Mouse (Mus musculus) left cerebral cortex, adult 6 months (tissue): ENCODE measurements around the gene Arl16. TPM values are rescaled to one million over a fixed set of nuclear protein-coding genes. Genes with fewer than 3 reads are reported as not detected.

Experiments used
- long read RNA-seq, 2 experiments: library from polyadenylated mRNA; unstranded; transcript quantifications; one replicate each; pipeline ENCODE4 v2.0.0; 2019 to 2020
- polyA plus RNA-seq: library from polyadenylated mRNA; unstranded; fragments of <200 nt; fragmentation: Nextera tagmentation; gene quantifications from 2 replicates; pipeline ENCODE4 v1.2.3, GENCODE M21; 2021

Gene Arl16
- polyA plus RNA-seq = 72.4 and 90.6 TPM in 2 replicates
- long read RNA-seq, experiment 1, transcript Arl16-204 (4 exons, 607 nt) = minor isoform, 16 of 102 reads
- long read RNA-seq, experiment 1, transcript Arl16-211 (3 exons, 760 nt) = major isoform, 24 of 102 reads
- long read RNA-seq, experiment 1, transcript Arl16-201 (5 exons, 911 nt) = minor isoform, 21 of 102 reads
- long read RNA-seq, experiment 1, transcript Arl16-209 (4 exons, 429 nt) = minor isoform, 13 of 102 reads
- long read RNA-seq, experiment 1, partial matches to known transcripts = 4 of 102 reads
- long read RNA-seq, experiment 1, other reads (novel, unspliced or antisense) = 15 of 102 reads
- long read RNA-seq, experiment 2, transcript Arl16-204 (4 exons, 607 nt) = minor isoform, 6 of 61 reads
- long read RNA-seq, experiment 2, transcript Arl16-201 (5 exons, 911 nt) = major isoform, 27 of 61 reads
- long read RNA-seq, experiment 2, transcript Arl16-211 (3 exons, 760 nt) = minor isoform, 10 of 61 reads
- long read RNA-seq, experiment 2, transcript Arl16-209 (4 exons, 429 nt) = minor isoform, 6 of 61 reads
- long read RNA-seq, experiment 2, partial matches to known transcripts = 3 of 61 reads
- long read RNA-seq, experiment 2, other reads (novel, unspliced or antisense) = 8 of 61 reads

DNA sequence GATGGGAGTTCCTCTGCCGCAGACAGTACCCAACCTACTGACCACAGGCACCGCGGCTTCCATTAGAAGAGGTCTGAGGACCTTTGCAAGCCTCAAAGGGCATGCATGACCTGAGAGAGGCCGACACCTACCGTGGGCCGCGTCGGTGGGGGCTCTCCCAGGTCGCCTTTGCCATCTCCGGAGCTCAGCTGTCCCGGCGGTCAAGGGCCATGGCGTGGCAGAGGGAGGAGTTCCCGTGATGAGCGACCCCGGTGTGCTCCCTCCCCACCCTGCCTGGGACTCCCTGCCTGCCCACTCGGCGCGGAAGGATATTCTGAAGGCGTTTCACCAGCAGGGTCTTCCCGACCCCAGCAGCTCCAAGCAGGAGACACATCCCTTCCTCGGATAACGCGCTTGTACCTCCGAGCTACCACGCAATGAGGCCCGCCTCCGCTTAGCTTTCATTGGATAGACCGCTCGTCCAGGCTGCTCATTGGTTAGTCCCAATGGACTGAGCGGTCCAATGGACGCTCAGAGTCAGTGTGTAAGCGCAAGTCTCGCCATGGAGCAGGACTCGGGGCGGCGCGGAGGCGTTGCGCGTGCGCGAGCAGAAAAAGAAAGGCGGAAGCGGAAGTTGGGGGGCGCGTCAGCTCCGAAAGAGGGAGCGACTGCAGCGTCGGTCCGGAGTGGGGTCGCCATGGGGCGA lies at the start of gene Arl16:
Arl16 (minus strand) TSS at position 557 of the 685 bp plus-strand sequence.

DNA sequence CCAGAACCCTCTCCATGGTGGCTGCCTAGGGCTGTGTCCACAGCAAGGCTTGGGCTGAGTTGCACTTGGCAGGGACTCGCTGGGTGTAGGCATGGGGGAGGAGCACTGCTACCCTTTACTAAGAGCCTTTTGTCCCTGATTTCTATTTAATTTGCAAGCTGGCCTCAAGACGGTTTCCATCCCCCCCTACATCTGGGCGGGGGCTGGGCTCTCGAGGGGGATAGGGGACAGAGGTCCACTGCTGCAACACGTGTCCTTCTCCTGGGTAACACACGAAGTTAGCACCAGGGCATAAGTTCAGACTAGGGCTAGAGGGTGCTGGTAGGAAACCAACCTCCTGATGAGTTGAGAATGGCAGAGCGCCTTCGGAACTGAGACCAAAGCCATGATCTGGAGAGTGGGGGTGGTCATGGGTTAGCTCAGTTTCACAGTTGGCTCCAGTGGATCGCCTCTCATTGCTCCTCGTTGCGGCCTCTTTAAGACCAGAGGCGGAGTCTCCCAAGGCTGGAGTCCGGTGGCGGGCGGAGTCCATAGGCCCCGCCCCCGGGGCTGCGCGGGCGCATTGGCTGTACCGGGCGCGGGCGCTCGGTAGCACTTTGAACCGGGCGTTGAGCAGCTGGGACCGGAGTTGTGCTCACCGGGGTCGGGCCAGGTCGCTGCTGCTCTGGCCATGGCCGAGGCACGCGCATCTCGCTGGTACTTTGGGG lies 24.1 kb upstream of the Arl16 start, which contains the start of gene Slc25a10:
Slc25a10 (plus strand) TSS at position 524 of the 707 bp plus-strand sequence.

DNA sequence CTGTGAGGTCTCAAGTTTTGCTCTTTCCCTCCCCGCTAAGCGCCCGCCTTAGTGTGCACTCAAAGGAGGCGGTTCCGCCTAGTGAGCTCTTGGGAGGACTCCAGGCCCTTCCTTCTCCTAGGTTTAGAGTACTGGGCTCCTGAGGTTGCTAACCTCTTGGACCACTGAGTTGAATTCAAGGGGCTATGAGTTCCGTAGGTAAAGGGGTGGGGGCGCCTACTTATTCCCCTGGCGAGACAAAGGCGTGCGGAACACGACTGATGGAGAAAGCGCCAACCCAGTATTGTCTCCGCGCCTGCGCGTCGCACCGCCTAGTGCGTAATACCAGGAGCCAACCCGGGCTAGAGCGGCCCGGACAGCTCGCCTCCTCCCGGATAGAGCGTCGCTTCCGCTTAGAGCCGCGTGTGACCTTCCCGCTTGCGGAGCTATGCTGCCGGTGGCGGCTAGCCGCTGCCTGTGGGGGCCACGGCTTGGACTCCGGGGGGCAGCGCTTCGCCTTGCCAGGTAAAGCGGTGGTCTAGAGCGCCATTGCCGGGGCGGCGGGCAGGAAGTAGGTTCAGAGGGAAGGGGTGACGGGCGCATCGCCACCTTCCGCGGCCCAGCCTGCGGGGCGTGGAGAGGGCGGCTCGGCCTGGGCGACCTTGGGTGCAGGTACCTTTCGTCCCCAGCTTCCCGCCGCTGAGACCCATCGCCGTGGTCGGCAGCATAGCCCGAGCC lies 17.0 kb upstream of the Arl16 start, which contains the start of gene Mrpl12:
Mrpl12 (plus strand) TSS at position 349 of the 717 bp plus-strand sequence.

DNA sequence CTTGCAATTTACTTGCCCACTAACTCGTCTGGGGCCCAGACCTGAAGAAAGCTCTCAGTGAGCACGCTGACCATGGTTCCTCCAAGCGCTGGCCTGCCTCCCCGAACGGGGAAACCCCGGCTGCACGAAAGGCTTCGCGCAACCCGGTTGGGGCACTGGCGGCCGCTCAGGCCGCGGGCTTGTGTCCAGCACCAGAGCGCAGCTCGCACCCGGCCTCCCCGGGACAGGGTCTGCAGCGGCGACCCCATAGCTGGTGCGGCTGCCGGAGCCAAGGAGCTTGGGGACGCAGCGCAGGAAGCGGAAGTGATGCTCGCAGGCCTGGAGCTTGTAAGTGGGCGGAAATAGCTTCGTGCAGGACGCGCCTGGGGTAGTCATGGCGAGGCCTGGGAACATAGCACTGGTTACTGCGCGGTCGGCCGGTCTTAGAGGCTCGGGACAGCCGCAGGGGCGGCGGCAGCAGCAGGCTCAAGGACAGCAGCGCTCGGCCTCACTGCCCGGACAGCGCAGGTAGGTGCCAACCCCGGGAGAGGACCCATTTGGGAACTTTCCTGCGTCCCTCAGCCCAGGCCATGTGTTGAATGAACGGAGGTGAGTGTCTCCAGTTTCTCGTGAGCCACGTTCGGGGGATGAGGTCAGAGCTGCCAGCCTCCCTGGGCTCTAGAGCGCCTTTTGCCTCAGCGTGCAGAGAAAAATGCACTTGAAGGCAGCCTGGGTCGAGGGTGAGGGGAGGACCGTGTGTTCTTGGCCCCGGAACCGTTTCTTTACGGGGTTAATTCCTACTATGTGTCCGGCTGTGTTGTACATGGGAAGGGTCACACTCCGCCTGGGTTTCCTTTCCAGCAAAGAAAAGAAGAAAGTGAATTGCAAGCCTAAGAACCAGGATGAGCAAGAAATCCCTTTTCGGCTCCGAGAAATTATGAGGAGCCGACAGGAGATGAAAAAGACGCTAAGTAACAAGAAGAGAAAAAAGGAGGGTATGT lies 9.3 kb downstream of the Arl16 start, which contains the start of the genes Oxld1 and Ccdc137:
Oxld1 (minus strand) TSS at position 297 of the 980 bp plus-strand sequence.
Ccdc137 (plus strand) TSS at position 344 of the 980 bp plus-strand sequence.

DNA sequence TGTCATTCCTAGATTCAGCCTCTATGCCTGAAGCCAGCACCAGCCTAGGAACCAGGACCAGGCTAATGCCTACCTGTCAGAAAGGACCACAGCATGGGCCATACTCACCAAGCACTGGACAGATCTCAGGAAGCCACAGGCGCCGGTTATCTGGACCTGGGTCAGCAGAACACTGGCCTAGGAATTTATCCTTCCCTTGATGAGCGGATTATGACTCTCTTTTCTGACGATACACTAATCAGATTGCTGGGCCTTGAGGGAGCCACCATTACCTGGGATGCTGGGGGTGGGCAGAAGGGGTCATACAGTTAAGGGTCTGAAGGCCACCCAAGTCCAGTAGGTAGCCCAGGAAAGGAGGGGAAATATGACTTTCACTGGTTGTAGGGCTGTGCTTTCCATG lies 14.1 kb downstream of the Arl16 start, which contains the start of gene Pde6g:
Pde6g (minus strand) TSS at position 195 of the 400 bp plus-strand sequence.

DNA sequence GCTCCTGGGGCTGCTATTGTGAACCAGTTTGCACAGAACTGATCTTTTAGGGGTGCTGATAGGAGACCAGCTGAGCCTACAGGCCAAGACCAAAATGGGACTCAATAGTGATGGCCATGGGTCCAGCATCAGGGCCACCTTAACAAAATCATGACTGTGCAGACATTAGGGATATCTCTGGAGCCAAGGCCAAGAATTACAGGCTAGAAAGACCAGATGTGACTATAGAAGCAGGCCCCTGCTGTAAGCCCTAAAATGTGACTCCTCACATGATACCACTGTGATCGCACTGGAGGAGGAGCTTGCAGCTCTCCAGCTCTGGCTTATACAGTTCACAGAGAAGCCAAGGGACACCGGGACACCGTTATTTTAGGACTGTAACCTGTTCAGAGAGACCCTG lies 25.1 kb downstream of the Arl16 start, which contains the start of gene Tspan10:
Tspan10 (plus strand) TSS at position 301 of the 400 bp plus-strand sequence.

DNA sequence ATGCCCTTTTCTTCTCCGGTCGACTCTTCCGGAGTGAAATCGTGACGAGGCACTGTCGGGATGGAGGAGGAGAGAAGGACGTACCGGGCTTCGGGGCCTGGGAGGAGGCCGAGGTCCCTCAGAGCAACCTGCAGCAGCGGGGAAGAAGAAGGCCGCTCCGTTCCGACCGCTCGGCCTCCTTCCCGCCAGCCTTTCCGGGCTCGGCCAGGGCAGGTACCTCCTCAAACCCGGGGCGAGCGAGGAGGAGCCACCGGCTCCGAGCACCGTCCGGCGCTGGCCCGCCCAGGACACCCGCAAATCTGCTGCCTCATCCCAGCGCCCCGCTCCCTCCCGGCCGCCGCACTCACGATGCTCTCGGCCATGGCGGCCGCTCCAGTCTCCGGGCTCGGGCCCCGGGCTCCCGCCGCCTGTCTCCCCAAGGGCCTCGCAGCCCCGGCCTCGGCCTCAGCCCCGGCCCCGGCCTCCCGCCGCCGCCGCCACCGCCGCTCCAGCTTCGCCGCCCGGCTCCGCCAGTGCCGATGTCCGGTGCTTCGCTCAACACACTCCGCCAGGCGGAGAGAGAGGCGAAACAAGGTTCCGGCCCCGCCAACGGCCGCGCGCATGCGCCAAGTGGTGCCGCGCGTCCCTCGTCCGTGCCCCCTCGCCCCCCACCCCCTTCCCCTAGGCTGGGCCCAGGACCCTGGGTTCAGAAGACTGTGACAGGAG lies 30.1 kb downstream of the Arl16 start, which contains the start of gene Nploc4:
Nploc4 (minus strand) TSS at position 557 of the 705 bp plus-strand sequence.

Other genes with a start within 250 kb of the Arl16 start
- 1.2 and 8.2 TPM in 2 replicates for gene Bahcc1, start 234.7 kb downstream of the Arl16 start, polyA plus RNA-seq
- 2,011 and 2,306 TPM in 2 replicates for gene Actg1, start 119.1 kb downstream of the Arl16 start, polyA plus RNA-seq
- gene Fscn2, start 106.1 kb downstream of the Arl16 start, polyA plus RNA-seq = 0.72 and 1.2 TPM in 2 replicates
- gene Faap100, start 88.8 kb downstream of the Arl16 start, polyA plus RNA-seq = 6.8 and 7.3 TPM in 2 replicates
- gene Nploc4, start 29.9 kb downstream of the Arl16 start, polyA plus RNA-seq = 4.6 and 5.8 TPM in 2 replicates
- not detected in 2 replicates for gene Tspan10, start 25.0 kb downstream of the Arl16 start, polyA plus RNA-seq
- gene Pde6g, start 14.1 kb downstream of the Arl16 start, polyA plus RNA-seq = 0.31 and 0.44 TPM in 2 replicates
- gene Oxld1, start 9.5 kb downstream of the Arl16 start, polyA plus RNA-seq = 33.4 and 35.5 TPM in 2 replicates
- 26.0 and 30.0 TPM in 2 replicates for gene Ccdc137, start 9.5 kb downstream of the Arl16 start, polyA plus RNA-seq
- gene Mrpl12, start 17.0 kb upstream of the Arl16 start, polyA plus RNA-seq = 113 and 125 TPM in 2 replicates
- gene Slc25a10, start 24.2 kb upstream of the Arl16 start, polyA plus RNA-seq = 13.9 and 14.7 TPM in 2 replicates
- 0.05 TPM in 1 of 2 replicates, not detected in the other for gene Gcgr, start 63.1 kb upstream of the Arl16 start, polyA plus RNA-seq
- gene Mcrip1, start 82.1 kb upstream of the Arl16 start, polyA plus RNA-seq = 231 and 232 TPM in 2 replicates
- gene Ppp1r27, start 83.5 kb upstream of the Arl16 start, polyA plus RNA-seq = not detected in 2 replicates
- gene P4hb, start 105.6 kb upstream of the Arl16 start, polyA plus RNA-seq = 99.2 and 113 TPM in 2 replicates
- 186 and 291 TPM in 2 replicates for gene Arhgdia, start 114.0 kb upstream of the Arl16 start, polyA plus RNA-seq
- 7.2 and 21.6 TPM in 2 replicates for gene Alyref, start 130.8 kb upstream of the Arl16 start, polyA plus RNA-seq
- 76.6 and 229 TPM in 2 replicates for gene Anapc11, start 130.8 kb upstream of the Arl16 start, polyA plus RNA-seq
- gene Npb, start 140.9 kb upstream of the Arl16 start, polyA plus RNA-seq = 0.61 and 0.85 TPM in 2 replicates
- gene Pcyt2, start 150.3 kb upstream of the Arl16 start, polyA plus RNA-seq = 109 and 110 TPM in 2 replicates
- 21.5 and 24.4 TPM in 2 replicates for gene Sirt7, start 157.6 kb upstream of the Arl16 start, polyA plus RNA-seq
- 14.1 and 24.2 TPM in 2 replicates for gene Mafg, start 166.0 kb upstream of the Arl16 start, polyA plus RNA-seq
- gene Pycr1, start 176.2 kb upstream of the Arl16 start, polyA plus RNA-seq = 4.4 and 5.1 TPM in 2 replicates
- gene Myadml2, start 180.6 kb upstream of the Arl16 start, polyA plus RNA-seq = 7.4 and 9.6 TPM in 2 replicates
- gene Notum, start 193.6 kb upstream of the Arl16 start, polyA plus RNA-seq = 0.55 and 3.6 TPM in 2 replicates
- 48.4 and 50.7 TPM in 2 replicates for gene Aspscr1, start 205.4 kb upstream of the Arl16 start, polyA plus RNA-seq
- 82.4 and 87.0 TPM in 2 replicates for gene Cenpx, start 246.1 kb upstream of the Arl16 start, polyA plus RNA-seq
- gene Lrrc45, start 246.3 kb upstream of the Arl16 start, polyA plus RNA-seq = 6.3 and 8.2 TPM in 2 replicates